11 mouse cellular contexts compared by ENCODE assay signal in the genomic region with DNA sequence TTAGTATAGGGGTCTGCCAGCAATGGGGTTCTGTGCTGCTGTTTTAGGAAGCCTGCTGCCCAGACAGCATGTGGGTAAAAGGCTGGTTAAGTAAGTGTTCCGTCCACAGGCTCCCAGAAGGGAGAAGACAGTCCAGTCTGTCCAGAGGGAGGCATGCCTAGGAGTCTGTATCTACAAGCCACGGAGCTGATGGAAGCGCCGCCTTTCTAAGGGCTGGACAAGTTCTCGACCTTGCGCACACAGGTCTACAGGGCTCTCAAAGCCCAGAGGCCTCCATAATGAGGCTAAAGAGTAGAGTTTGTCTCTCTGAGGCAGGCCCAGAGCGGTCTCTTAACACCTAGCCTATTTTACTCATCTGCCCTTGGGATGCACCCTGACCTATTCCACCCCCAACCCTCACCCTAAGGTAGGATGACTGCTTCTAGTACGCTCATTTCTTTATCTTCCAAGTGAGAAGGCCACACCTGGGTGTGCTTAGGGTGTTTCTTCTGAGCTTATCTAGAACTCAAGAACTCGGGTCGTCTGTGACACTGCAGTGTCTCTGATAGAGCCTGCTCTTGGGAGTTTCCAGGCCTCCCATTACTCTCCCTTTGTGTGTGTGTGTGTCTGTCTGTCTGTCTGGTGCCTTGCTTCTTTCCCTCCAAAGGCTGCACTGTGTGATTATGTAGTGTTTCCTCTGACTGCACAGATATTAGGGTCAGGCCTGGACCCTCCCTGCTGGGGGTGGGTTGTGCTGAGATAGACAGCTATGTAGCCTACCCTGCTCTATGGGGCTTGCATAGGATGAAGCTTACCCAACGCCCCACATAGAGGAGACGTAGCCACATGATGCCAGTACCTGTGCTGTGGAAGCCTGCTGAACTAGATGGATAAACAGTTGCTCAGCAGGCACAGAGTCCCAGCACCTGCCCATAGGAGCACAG. TPM values are rescaled to one million over a fixed set of nuclear protein-coding genes. Genes with fewer than 3 reads are reported as not detected.
DNase-seq lines count a peak whose midpoint lies in the region; ATAC-seq and TF ChIP-seq lines count a peak whose summit lies in the region.
"Had no signal": no experiment of that assay in that cellular context is flagged by ENCODE, and none has a peak within 500 bp of the region (broad histone marks: within the 10 kb centered on the region; RNA-seq: fewer than 3 reads in every experiment).

No protein-coding gene starts in this region.

- no peak overlapping the region for H3K4me3 ChIP-seq in lung, embryonic 14.5 days (ENCODE audit: low read depth, low read length)
- no peak overlapping the region for H3K4me3 ChIP-seq in limb, embryonic 10.5 days
- H3K4me3 ChIP-seq: hindbrain, embryonic 12.5 days had no signal

- 79% methylated on average over 12 of the region's 12 CpGs for WGBS in lung, embryonic 14.5 days
- 93% methylated on average over 12 of the region's 12 CpGs for WGBS in limb, embryonic 10.5 days

- ATAC-seq in lung, embryonic 14.5 days (ENCODE audit: insufficient read depth), result peak; percentile 50

- no peaks in the 10 kb centered on the region for H3K4me1 ChIP-seq in lung, embryonic 14.5 days (ENCODE audit: insufficient read depth)
- peaks cover 47% of the 10 kb centered on the region for H3K4me1 ChIP-seq in limb, embryonic 10.5 days

- no peak for DNase-seq in lung, embryonic 14.5 days
- no peak for DNase-seq in lung, adult 18-20 months
- peak; percentile 93 for DNase-seq in c-Kit-positive CD71-positive TER-119-negative erythroid progenitor cells, embryonic 14.5 days (ENCODE audit: low read depth)
- no peak for DNase-seq in limb, embryonic 10.5 days (ENCODE audit: low spot score)
- DNase-seq in spleen, postnatal 4 days (ENCODE audit: low spot score in 2 of 2), result peak; percentile 68 to 74
- no peak for DNase-seq in thymus, postnatal 4 days
- no peak for DNase-seq in layer of hippocampus, postnatal 14 days (ENCODE audit: low spot score in 2 of 2)
- DNase-seq: adrenal gland, adult 2 months; kidney, postnatal 25 days; thymus, adult 2 months had no signal

- H3K36me3 ChIP-seq in lung, embryonic 14.5 days (ENCODE audit: insufficient read depth), result peaks cover 16% of the 10 kb centered on the region; the same call in 1 of the 2 replicates
- peaks cover 47% of the 10 kb centered on the region for H3K36me3 ChIP-seq in limb, embryonic 10.5 days

- H3K27ac ChIP-seq in lung, embryonic 14.5 days (ENCODE audit: low read depth), result peak overlapping the region; percentile 20; the same call in 1 of the 2 replicates
- H3K27ac ChIP-seq in limb, embryonic 10.5 days, result peak overlapping the region; percentile 43
- H3K27ac ChIP-seq: hindbrain, embryonic 12.5 days had no signal

- no peak overlapping the region for H3K9ac ChIP-seq in lung, embryonic 14.5 days
- H3K9ac ChIP-seq: hindbrain, embryonic 12.5 days had no signal

- H3K9me3 ChIP-seq in lung, embryonic 14.5 days (ENCODE audit: low read depth, low read length), result no peaks in the 10 kb centered on the region
- no peaks in the 10 kb centered on the region for H3K9me3 ChIP-seq in limb, embryonic 10.5 days (replicated peaks)
- H3K9me3 ChIP-seq: hindbrain, embryonic 12.5 days had no signal

- H3K4me2 ChIP-seq in lung, embryonic 14.5 days, result no peak overlapping the region
- H3K4me2 ChIP-seq: hindbrain, embryonic 12.5 days had no signal

- H3K27me3 ChIP-seq in lung, embryonic 14.5 days (ENCODE audit: insufficient read depth, low read length), result no peaks in the 10 kb centered on the region
- no peaks in the 10 kb centered on the region for H3K27me3 ChIP-seq in limb, embryonic 10.5 days (ENCODE audit: low read depth, poor library complexity, severe bottlenecking)
- H3K27me3 ChIP-seq: hindbrain, embryonic 12.5 days had no signal

- TF ChIP-seq CTCF in lung, embryonic 14.5 days (IDR thresholded peaks at IDR 0.05; ENCODE audit: low read depth), result no peak

RNA-seq across cellular contexts. Expression of gene Lpcat1, which starts 8.3 kb away (rescaled TPM):
- 81.8 and 85.3 TPM in 2 replicates for polyA plus RNA-seq in lung, embryonic 14.5 days (2014; fragmentation: Nextera tagmentation; extraction: Ambion mirVana)
- 51.5 and 56.7 TPM in 2 replicates for polyA plus RNA-seq in limb, embryonic 10.5 days (2016; fragmentation: Nextera tagmentation; extraction: Ambion mirVana)
- total RNA-seq in layer of hippocampus, postnatal 14 days (2021), result 10 to 100 TPM; 53.9 to 56.5 TPM

Comparison
In these comparisons a context has a peak if more than half of its experiments do, and no peak if none do; other contexts are left out.
1. DNase-seq: peak in c-Kit-positive CD71-positive TER-119-negative erythroid progenitor cells, embryonic 14.5 days (single experiment) and spleen, postnatal 4 days (2 of 2); none in lung, embryonic 14.5 days (single experiment), lung, adult 18-20 months (0 of 2), limb, embryonic 10.5 days (single experiment), thymus, postnatal 4 days (single experiment) and layer of hippocampus, postnatal 14 days (0 of 2).